Mouse (Mus musculus): ENCODE measurements around the gene Pih1d1.

DNA sequence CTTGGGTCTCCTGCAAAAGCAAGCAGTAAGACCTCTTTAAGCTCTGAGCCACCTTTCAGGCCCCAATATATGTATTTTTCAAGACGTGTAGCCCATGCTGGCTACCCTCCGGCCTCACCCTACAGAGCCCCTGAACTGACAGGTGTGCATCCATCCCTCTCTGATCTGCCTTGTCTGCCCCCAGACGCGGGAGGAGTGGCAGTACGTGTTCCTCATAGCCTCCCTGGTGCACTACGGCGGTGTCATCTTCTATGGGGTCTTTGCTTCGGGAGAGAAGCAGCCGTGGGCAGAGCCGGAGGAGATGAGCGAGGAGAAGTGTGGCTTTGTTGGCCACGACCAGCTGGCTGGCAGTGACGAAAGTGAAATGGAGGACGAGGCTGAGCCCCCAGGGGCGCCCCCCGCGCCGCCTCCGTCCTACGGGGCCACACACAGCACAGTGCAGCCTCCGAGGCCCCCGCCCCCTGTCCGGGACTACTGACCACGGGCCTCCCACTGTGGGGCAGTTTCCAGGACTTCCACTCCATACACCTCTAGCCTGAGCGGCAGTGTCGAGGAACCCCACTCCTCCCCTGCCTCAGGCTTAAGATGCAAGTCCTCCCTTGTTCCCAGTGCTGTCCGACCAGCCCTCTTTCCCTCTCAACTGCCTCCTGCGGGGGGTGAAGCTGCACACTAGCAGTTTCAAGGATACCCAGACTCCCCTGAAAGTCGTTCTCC is 20.6 kb downstream of the Pih1d1 start:
- TF ChIP-seq POLR2A (IDR thresholded peaks at IDR 0.05; ENCODE audit: borderline replicate concordance, low read depth, low read length), result no peak
- TF ChIP-seq CTCF (IDR thresholded peaks at IDR 0.05; ENCODE audit: low read depth, low read length), result no peak

Data from bone marrow macrophage, adult 2 months (primary cell).